Mouse (Mus musculus): ENCODE data around the gene Zc3hav1.

GRCm38 (mm10) chr6:38355354-38355823 lies 986 bp upstream of the Zc3hav1 start:
- no peak for TF ChIP-seq EP300 (IDR thresholded peaks at IDR 0.05)
- TF ChIP-seq CTCF (IDR thresholded peaks at IDR 0.05) = no peak

Data from lung, postnatal 0 days (tissue).